Mouse (Mus musculus) brain, embryonic 14.5 days (tissue): ENCODE data around the gene Stat3.

Experiments used
- CTCF ChIP-seq: fragments of 200-500 bp; IDR thresholded peaks from 2 replicates; pipeline ENCODE4 v1.5.1; 2012; ENCODE audit warnings: inconsistent platforms, mild to moderate bottlenecking, moderate library complexity, borderline replicate concordance; ENCODE audit not compliant: insufficient read depth, insufficient read length; ENCODE audit errors: extremely low read depth
- POLR2A ChIP-seq: fragments of 200-500 bp; IDR thresholded peaks from 2 replicates; pipeline ENCODE4 v1.6.1; 2012; ENCODE audit warnings: mild to moderate bottlenecking, inconsistent platforms, borderline replicate concordance; ENCODE audit not compliant: poor library complexity, insufficient read depth, insufficient read length, severe bottlenecking; ENCODE audit errors: extremely low read depth

DNA sequence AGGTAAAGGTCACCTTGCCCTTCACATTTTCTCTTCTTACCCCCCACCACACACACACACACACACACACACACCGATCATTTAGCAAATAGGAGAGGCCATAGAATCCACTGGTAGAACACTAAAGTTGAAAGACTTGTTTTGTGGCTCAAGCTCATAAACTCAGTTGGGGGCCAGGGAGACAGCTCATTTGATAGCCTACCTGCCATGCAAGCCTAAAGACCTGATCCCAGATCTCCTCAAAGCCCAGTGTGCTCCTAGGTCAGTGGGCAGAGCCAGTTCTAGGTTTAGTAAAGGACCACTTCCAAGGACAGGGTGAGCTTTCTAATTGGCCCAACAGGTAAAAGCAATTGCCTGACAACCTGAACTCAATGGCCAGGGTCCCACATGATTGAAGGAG is 3.0 kb upstream of the Stat3 start:
- TF ChIP-seq CTCF (no peak), POLR2A (no peak)
